Mouse (Mus musculus): ENCODE measurements at regions not wholly inside any gene's neighbourhood (a gene's known extent, or its start where the extent isn't known, plus 50 kb on each side); places are given as distances from the start of the nearest gene placed in this dataset.

GRCm38 (mm10) chr16:93486646-93487550 lies 117.0 kb downstream of the Setd4 start:
- no peak for TF ChIP-seq CTCF (IDR thresholded peaks at IDR 0.05; ENCODE audit: low read depth, low read length)
- no peak for TF ChIP-seq POLR2A (IDR thresholded peaks at IDR 0.05; ENCODE audit: insufficient read depth, low read length)
- TF ChIP-seq EP300 (IDR thresholded peaks at IDR 0.05; ENCODE audit: insufficient read depth, low read depth, low read length), result no peak
